Mouse (Mus musculus) limb, embryonic 12.5 days (tissue): Measurements from ENCODE around the gene Ckb. TPM values are rescaled to one million over a fixed set of nuclear protein-coding genes. Genes with fewer than 3 reads are reported as not detected.
A peak's percentile ranks its signal among the peaks of the same experiment; 100 is the strongest.

Source experiments
- ATAC-seq: fragments of 200-750 bp; cut with Nextera tagmentation; 2 replicates; pipeline ENCODE4 v1.8.0; 2017; ENCODE audit warnings: low read depth, moderate TSS enrichment; ENCODE audit not compliant: insufficient number of reproducible peaks, insufficient read depth, low FRiP score, low TSS enrichment
- H3K27ac ChIP-seq: fragments of 300-500 bp; sonication (generic); 2 replicates; pipeline ENCODE4 v1.5.1; 2016; ENCODE audit warnings: mild to moderate bottlenecking, moderate library complexity
- H3K27me3 ChIP-seq: fragments of 300-500 bp; sonication (generic); 2 replicates; pipeline ENCODE4 v1.6.1; 2016; ENCODE audit warnings: mild to moderate bottlenecking, moderate library complexity
- H3K36me3 ChIP-seq: fragments of 300-500 bp; sonication (generic); 2 replicates; pipeline ENCODE4 v1.6.1; 2016; ENCODE audit warnings: mild to moderate bottlenecking, moderate library complexity
- H3K4me1 ChIP-seq: fragments of 300-500 bp; sonication (generic); replicated peaks from 2 replicates; pipeline ENCODE4 v1.6.1; 2016
- H3K4me2 ChIP-seq: fragments of 300-500 bp; sonication (generic); 2 replicates; pipeline ENCODE4 v1.6.1; 2016; ENCODE audit warnings: mild to moderate bottlenecking, moderate library complexity
- H3K4me3 ChIP-seq: fragments of 300-500 bp; sonication (generic); replicated peaks from 2 replicates; pipeline ENCODE4 v1.5.1; 2016; ENCODE audit warnings: mild to moderate bottlenecking
- H3K9ac ChIP-seq: fragments of 300-500 bp; sonication (generic); replicated peaks from 2 replicates; pipeline ENCODE4 v1.6.1; 2016; ENCODE audit warnings: mild to moderate bottlenecking, moderate library complexity
- H3K9me3 ChIP-seq: fragments of 300-500 bp; sonication (generic); 2 replicates; pipeline ENCODE4 v1.6.1; 2016; ENCODE audit warnings: mild to moderate bottlenecking, moderate library complexity
- WGBS: fragments of 180-500 bp; shearing (Covaris S2); methylation state at CpG from one replicate; pipeline ENCODE4 v1.1.7; 2016; 5-methylcytosine and 5-hydroxymethylcytosine counted together
- polyA plus RNA-seq: library from polyadenylated mRNA; unstranded; fragments of >200 nt; fragmentation: Nextera tagmentation; extraction: Ambion mirVana; gene quantifications from 2 replicates; pipeline ENCODE4 v1.2.1, GENCODE M21; 2016

Gene Ckb
- polyA plus RNA-seq, 1 experiment from 2014 or later: 112 TPM

- H3K9me3 ChIP-seq: no peaks in the 10 kb centered on the region
- WGBS: 72% methylated on average over 3 of the region's 3 CpGs
- no peak for ATAC-seq
- H3K4me3 ChIP-seq: no peak overlapping the region
- H3K4me2 ChIP-seq: no peak overlapping the region
- H3K9ac ChIP-seq: no peak overlapping the region
- H3K27ac ChIP-seq: no peak overlapping the region
- H3K4me1 ChIP-seq: peaks cover 9% of the 10 kb centered on the region; the same call in 1 of the 2 replicates
- H3K27me3 ChIP-seq: no peaks in the 10 kb centered on the region
- peaks cover 20% of the 10 kb centered on the region for H3K36me3 ChIP-seq
Observed at GRCm38 (mm10) chr12:111703301-111703700, 31.2 kb upstream of the Ckb start.

DNA sequence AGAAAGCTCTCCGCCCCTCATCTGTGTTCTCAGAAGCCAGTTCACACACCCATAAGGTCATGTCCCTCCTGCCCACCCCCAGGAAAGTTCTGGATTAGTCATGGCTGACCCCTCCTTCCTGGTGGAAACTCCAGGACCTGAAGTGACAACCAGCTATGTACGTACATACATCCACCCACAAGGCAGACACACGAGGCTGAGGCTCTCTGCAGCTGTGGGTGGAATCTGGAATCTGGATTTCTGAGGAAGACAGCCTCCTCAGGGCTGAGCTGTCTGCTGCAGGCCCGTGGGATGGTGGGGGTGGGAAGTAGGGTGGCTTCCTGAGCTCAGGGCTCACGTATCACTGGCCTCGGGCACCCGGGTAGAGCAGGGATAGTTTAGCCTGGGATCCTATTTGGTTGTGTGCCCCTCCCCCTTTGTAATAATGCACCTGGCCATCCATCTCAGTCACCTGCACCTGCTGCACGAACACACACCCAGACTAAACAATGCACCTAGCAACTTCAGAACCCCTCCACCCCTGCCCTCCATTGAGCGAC, 28.9 kb upstream of the Ckb start:
- no peaks in the 10 kb centered on the region for H3K27me3 ChIP-seq
- no peak overlapping the region for H3K27ac ChIP-seq
- H3K36me3 ChIP-seq: no peaks in the 10 kb centered on the region; the same call in 1 of the 2 replicates
- ATAC-seq: no peak
- 60% methylated on average over 9 of the region's 9 CpGs for WGBS
- H3K4me2 ChIP-seq: no peak overlapping the region
- no peak overlapping the region for H3K4me3 ChIP-seq
- H3K9me3 ChIP-seq: no peaks in the 10 kb centered on the region
- H3K4me1 ChIP-seq: peaks cover 9% of the 10 kb centered on the region; the same call in 1 of the 2 replicates
- H3K9ac ChIP-seq: no peak overlapping the region

DNA sequence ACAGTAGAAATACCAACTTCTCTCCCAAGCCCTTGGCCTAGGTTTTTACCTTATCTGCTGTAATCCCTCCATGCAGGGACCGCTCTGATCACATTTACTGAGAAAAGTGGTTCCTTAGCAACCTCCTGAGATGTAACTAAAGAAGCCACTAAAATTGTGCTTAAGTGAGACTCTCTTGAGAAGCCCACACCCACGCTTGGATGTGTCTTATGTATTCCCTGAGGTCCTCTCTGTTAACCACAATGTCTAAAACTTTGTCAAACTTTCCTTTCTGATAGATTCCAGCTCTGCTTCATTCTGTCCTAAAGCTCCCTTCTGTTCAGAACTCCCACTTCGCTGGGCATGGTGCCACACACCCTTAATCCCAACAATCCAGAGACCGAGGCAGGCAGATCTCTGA, 27.4 kb upstream of the Ckb start:
- no peak for ATAC-seq
- H3K27ac ChIP-seq: no peak overlapping the region
- no peak overlapping the region for H3K9ac ChIP-seq
- peaks cover 7% of the 10 kb centered on the region; the same call in 1 of the 2 replicates for H3K4me1 ChIP-seq
- no peaks in the 10 kb centered on the region for H3K36me3 ChIP-seq
- H3K4me2 ChIP-seq: no peak overlapping the region
- H3K27me3 ChIP-seq: no peaks in the 10 kb centered on the region
- no peaks in the 10 kb centered on the region for H3K9me3 ChIP-seq
- 83% methylated on average over 4 of the region's 4 CpGs for WGBS
- H3K4me3 ChIP-seq: no peak overlapping the region

- peaks cover 18% of the 10 kb centered on the region for H3K4me1 ChIP-seq
- H3K4me2 ChIP-seq: no peak overlapping the region
- no peaks in the 10 kb centered on the region for H3K27me3 ChIP-seq
- no peak overlapping the region for H3K4me3 ChIP-seq
- WGBS: 75% methylated on average over 6 of the region's 6 CpGs
- H3K9ac ChIP-seq: 0 out of 2 replicates have a peak overlapping the region, but pooled peaks have one; percentile 8
- no peak for ATAC-seq
- H3K9me3 ChIP-seq: no peaks in the 10 kb centered on the region
- no peak overlapping the region for H3K27ac ChIP-seq
- H3K36me3 ChIP-seq: no peaks in the 10 kb centered on the region
Observed at GRCm38 (mm10) chr12:111698346-111698913, 26.3 kb upstream of the Ckb start.

DNA sequence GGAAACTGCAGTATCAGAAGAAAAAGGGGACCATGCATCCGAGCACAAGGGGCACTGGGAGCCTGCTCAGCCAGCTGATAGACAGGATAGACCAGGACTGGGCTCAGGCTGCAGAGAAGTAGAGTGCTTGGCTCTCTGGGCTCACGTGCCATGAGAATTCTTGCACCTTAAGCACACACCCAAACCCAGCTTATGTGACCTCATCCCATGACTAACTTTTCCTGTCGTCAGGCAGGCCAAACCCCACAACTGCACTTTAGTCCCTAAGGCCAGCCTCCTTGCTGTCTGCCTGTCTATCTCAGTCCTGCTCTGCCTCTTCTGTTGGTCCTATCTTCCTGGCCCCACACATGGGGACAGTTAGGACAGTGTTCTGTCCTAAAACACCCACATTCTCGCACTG, 25.6 kb upstream of the Ckb start:
- no peak overlapping the region for H3K27ac ChIP-seq

DNA sequence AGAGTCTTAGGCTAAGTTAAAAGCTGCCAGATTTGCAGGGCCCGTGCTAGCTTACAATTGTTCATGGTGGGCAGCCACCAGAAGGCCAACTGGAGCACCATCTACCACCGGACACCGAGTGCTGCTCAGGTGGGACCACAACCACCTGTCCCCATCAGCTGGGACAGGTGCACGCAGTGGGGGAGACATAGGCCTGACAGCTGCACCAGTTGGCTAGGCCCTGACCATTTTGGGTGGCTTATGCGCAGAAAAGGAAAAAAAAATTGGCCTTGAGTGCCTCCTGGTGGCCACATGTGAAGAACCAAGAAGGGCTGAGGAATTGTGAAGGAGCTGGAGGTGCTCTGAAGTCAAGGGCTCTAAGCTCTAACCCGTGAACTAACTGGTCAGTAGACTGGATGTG, 24.1 kb upstream of the Ckb start:
- Histone ChIP-seq H3K9me3 (no peaks in the 10 kb centered on the region), H3K4me1 (peaks cover 26% of the 10 kb centered on the region), H3K9ac (no peak overlapping the region), H3K4me3 (no peak overlapping the region), H3K27ac (no peak overlapping the region), H3K36me3 (no peaks in the 10 kb centered on the region), H3K27me3 (no peaks in the 10 kb centered on the region), H3K4me2 (no peak overlapping the region)
- no peak for ATAC-seq
- WGBS: 31% methylated on average over 6 of the region's 6 CpGs

More for the DNA sequence above, 25.6 kb upstream of the Ckb start:
- H3K4me3 ChIP-seq: no peak overlapping the region
- ATAC-seq: no peak
- H3K9ac ChIP-seq: 0 out of 2 replicates have a peak overlapping the region, but pooled peaks have one; percentile 8
- no peaks in the 10 kb centered on the region for H3K9me3 ChIP-seq
- no peak overlapping the region for H3K4me2 ChIP-seq
- no peaks in the 10 kb centered on the region for H3K27me3 ChIP-seq
- H3K36me3 ChIP-seq: no peaks in the 10 kb centered on the region
- peaks cover 20% of the 10 kb centered on the region for H3K4me1 ChIP-seq
- WGBS: 67% methylated on average over 4 of the region's 4 CpGs

GRCm38 (mm10) chr12:111694880-111695804, 23.0 kb upstream of the Ckb start:
- Histone ChIP-seq H3K4me1 (peaks cover 31% of the 10 kb centered on the region), H3K27me3 (no peaks in the 10 kb centered on the region), H3K4me3 (no peak overlapping the region), H3K9me3 (no peaks in the 10 kb centered on the region), H3K4me2 (no peak overlapping the region), H3K36me3 (no peaks in the 10 kb centered on the region), H3K27ac (no peak overlapping the region), H3K9ac (no peak overlapping the region; the same call in 1 of the 2 replicates)
- no peak for ATAC-seq
- WGBS: 59% methylated on average over 13 of the region's 13 CpGs

GRCm38 (mm10) chr12:111694271-111694781, 22.2 kb upstream of the Ckb start:
- ATAC-seq: no peak
- 26% methylated on average over 12 of the region's 12 CpGs for WGBS
- Histone ChIP-seq H3K9me3 (no peaks in the 10 kb centered on the region), H3K36me3 (no peaks in the 10 kb centered on the region), H3K27me3 (no peaks in the 10 kb centered on the region), H3K4me3 (no peak overlapping the region), H3K9ac (no peak overlapping the region), H3K4me1 (peaks cover 31% of the 10 kb centered on the region), H3K4me2 (peak overlapping the region; percentile 0; the same call in 1 of the 2 replicates), H3K27ac (peak overlapping the region; percentile 53; the same call in 1 of the 2 replicates)

- Histone ChIP-seq H3K27me3 (no peaks in the 10 kb centered on the region), H3K9me3 (no peaks in the 10 kb centered on the region), H3K27ac (peak overlapping the region; percentile 53; the same call in 1 of the 2 replicates), H3K36me3 (no peaks in the 10 kb centered on the region), H3K9ac (no peak overlapping the region; the same call in 1 of the 2 replicates), H3K4me2 (0 out of 2 replicates have a peak overlapping the region, but pooled peaks have one; percentile 0), H3K4me1 (peaks cover 31% of the 10 kb centered on the region), H3K4me3 (no peak overlapping the region)
- peak; percentile 46 for ATAC-seq
- WGBS: 46% methylated on average over 18 of the region's 18 CpGs
Observed at GRCm38 (mm10) chr12:111693341-111694270, 21.5 kb upstream of the Ckb start.

GRCm38 (mm10) chr12:111692899-111693298, 20.8 kb upstream of the Ckb start:
- no peak for ATAC-seq
- Histone ChIP-seq H3K27ac (no peak overlapping the region), H3K4me2 (no peak overlapping the region), H3K9me3 (no peaks in the 10 kb centered on the region), H3K9ac (no peak overlapping the region), H3K4me3 (no peak overlapping the region), H3K4me1 (peaks cover 31% of the 10 kb centered on the region), H3K36me3 (no peaks in the 10 kb centered on the region), H3K27me3 (no peaks in the 10 kb centered on the region)
- WGBS: 80% methylated on average over 5 of the region's 5 CpGs
